Mouse (Mus musculus) neural tube, embryonic 11.5 days (tissue): ENCODE data around the gene Galnt2. TPM values are rescaled to one million over a fixed set of nuclear protein-coding genes. Genes with fewer than 3 reads are reported as not detected.

Source experiments
- ATAC-seq: fragments of 200-750 bp; cut with Nextera tagmentation; 2 replicates; pipeline ENCODE4 v1.8.0; 2017; ENCODE audit warnings: moderate number of reproducible peaks, mild to moderate bottlenecking, moderate TSS enrichment, moderate library complexity; ENCODE audit not compliant: insufficient read depth, low FRiP score, low TSS enrichment
- DNase-seq: peaks from one replicate; pipeline ENCODE4 v3.0.0-alpha.2; 2015; ENCODE audit warnings: low spot score
- H3K27ac ChIP-seq: fragments of 300-500 bp; sonication (generic); 2 replicates; pipeline ENCODE4 v1.5.1; 2014; ENCODE audit warnings: low read depth, mild to moderate bottlenecking, low read length
- H3K27me3 ChIP-seq: fragments of 300-500 bp; sonication (generic); 2 replicates; pipeline ENCODE4 v1.6.1; 2014; ENCODE audit warnings: mild to moderate bottlenecking, low read length, mixed read lengths; ENCODE audit not compliant: control insufficient read depth, insufficient read depth
- H3K36me3 ChIP-seq: fragments of 300-500 bp; sonication (generic); 2 replicates; pipeline ENCODE4 v1.6.1; 2014; ENCODE audit warnings: mild to moderate bottlenecking, low read length, moderate library complexity, mixed read lengths; ENCODE audit not compliant: control insufficient read depth, insufficient read depth
- H3K4me1 ChIP-seq: fragments of 300-500 bp; sonication (generic); 2 replicates; pipeline ENCODE4 v1.6.1; 2014; ENCODE audit warnings: low read length, mixed read lengths; ENCODE audit not compliant: control insufficient read depth, insufficient read depth
- H3K4me2 ChIP-seq: fragments of 300-500 bp; sonication (generic); 2 replicates; pipeline ENCODE4 v1.6.1; 2014; ENCODE audit warnings: low read depth, mild to moderate bottlenecking, moderate library complexity
- H3K4me3 ChIP-seq: fragments of 300-500 bp; sonication (generic); 2 replicates; pipeline ENCODE4 v1.5.1; 2014; ENCODE audit warnings: low read depth, low read length
- H3K9ac ChIP-seq: fragments of 300-500 bp; sonication (generic); 2 replicates; pipeline ENCODE4 v1.6.1; 2014; ENCODE audit warnings: mild to moderate bottlenecking, low read length
- H3K9me3 ChIP-seq: fragments of 300-500 bp; sonication (generic); 2 replicates; pipeline ENCODE4 v1.6.1; 2016; ENCODE audit warnings: low read length; ENCODE audit not compliant: control insufficient read depth
- WGBS: fragments of 180-500 bp; shearing (Covaris S2); extraction: QIAGEN DNeasy Blood & Tissue Kit; methylation state at CpG from one replicate; pipeline ENCODE4 v1.1.7; 2014; 5-methylcytosine and 5-hydroxymethylcytosine counted together
- polyA plus RNA-seq: library from polyadenylated mRNA; unstranded; fragments of >200 nt; fragmentation: Nextera tagmentation; extraction: Ambion mirVana; gene quantifications from 2 replicates; pipeline ENCODE4 v1.2.1, GENCODE M21; 2014

Gene Galnt2
- polyA plus RNA-seq, 1 experiment from 2014 or later = 92.4 TPM

- ATAC-seq (peak; percentile 20), DNase-seq (peak; percentile 37)
- 29% methylated on average over 9 of the region's 9 CpGs for WGBS
- Histone ChIP-seq H3K4me2 (0 out of 2 replicates have a peak overlapping the region, but pooled peaks have one; percentile 2), H3K4me3 (no peak overlapping the region), H3K9ac (peak overlapping the region; percentile 28), H3K9me3 (no peaks in the 10 kb centered on the region), H3K36me3 (no peaks in the 10 kb centered on the region), H3K4me1 (peaks cover 55% of the 10 kb centered on the region), H3K27me3 (no peaks in the 10 kb centered on the region), H3K27ac (peak overlapping the region; percentile 97)
These were observed 53.9 kb downstream of the Galnt2 start for GRCm38 (mm10) chr8:124284984-124285576.

DNA sequence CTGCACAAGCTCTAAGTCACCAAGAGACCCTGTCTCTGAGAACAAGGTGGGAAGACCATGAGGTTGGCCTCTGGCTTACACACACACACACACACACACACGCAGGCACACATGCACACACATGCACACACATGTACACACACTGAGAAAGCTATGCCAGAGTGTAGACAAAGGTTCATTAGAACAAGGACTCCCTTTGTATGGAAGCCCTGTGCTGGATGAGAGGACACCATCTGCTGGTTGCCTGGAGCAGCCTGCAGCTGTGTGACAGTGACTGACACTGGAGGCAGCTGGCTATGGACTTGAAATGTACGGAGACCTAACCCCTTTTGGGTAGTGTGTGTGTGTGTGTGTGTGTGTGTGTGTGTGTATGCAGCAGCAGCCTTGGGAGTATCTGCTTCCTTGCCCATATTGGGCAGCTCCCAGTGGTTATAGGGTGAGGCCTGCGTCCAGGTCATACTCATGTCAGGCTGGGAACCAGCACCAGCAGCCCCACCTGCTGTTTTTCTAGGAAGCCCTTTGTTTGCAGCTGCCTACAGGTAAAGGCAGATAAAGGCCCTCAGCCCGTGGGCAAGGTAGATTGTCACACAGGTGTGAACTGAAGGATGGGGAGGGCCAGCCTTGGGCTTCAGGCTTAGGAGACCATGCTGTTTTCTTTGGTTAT, 55.4 kb downstream of the Galnt2 start:
- peak; percentile 64 for DNase-seq
- H3K27me3 ChIP-seq = no peaks in the 10 kb centered on the region
- no peak for ATAC-seq
- no peak overlapping the region for H3K4me2 ChIP-seq
- H3K4me1 ChIP-seq = peaks cover 53% of the 10 kb centered on the region
- no peaks in the 10 kb centered on the region for H3K9me3 ChIP-seq
- WGBS = 75% methylated on average over 4 of the region's 4 CpGs
- peak overlapping the region; percentile 97 for H3K27ac ChIP-seq
- H3K36me3 ChIP-seq = no peaks in the 10 kb centered on the region
- H3K4me3 ChIP-seq = no peak overlapping the region
- H3K9ac ChIP-seq = 0 out of 2 replicates have a peak overlapping the region, but pooled peaks have one; percentile 26

GRCm38 (mm10) chr8:124288215-124288864, 57.1 kb downstream of the Galnt2 start:
- Histone ChIP-seq H3K36me3 (no peaks in the 10 kb centered on the region), H3K4me2 (no peak overlapping the region), H3K27me3 (no peaks in the 10 kb centered on the region), H3K9ac (no peak overlapping the region), H3K4me3 (no peak overlapping the region), H3K27ac (no peak overlapping the region), H3K9me3 (no peaks in the 10 kb centered on the region), H3K4me1 (peaks cover 35% of the 10 kb centered on the region)
- no peak for DNase-seq
- 84% methylated on average over 4 of the region's 4 CpGs for WGBS
- ATAC-seq = no peak

GRCm38 (mm10) chr8:124289481-124290050, 58.4 kb downstream of the Galnt2 start:
- Histone ChIP-seq H3K27me3 (no peaks in the 10 kb centered on the region), H3K36me3 (no peaks in the 10 kb centered on the region), H3K4me1 (peaks cover 32% of the 10 kb centered on the region), H3K4me3 (no peak overlapping the region), H3K9ac (no peak overlapping the region), H3K4me2 (no peak overlapping the region), H3K9me3 (no peaks in the 10 kb centered on the region), H3K27ac (no peak overlapping the region)
- 92% methylated on average over 5 of the region's 5 CpGs for WGBS
- no peak for DNase-seq
- ATAC-seq = no peak

DNA sequence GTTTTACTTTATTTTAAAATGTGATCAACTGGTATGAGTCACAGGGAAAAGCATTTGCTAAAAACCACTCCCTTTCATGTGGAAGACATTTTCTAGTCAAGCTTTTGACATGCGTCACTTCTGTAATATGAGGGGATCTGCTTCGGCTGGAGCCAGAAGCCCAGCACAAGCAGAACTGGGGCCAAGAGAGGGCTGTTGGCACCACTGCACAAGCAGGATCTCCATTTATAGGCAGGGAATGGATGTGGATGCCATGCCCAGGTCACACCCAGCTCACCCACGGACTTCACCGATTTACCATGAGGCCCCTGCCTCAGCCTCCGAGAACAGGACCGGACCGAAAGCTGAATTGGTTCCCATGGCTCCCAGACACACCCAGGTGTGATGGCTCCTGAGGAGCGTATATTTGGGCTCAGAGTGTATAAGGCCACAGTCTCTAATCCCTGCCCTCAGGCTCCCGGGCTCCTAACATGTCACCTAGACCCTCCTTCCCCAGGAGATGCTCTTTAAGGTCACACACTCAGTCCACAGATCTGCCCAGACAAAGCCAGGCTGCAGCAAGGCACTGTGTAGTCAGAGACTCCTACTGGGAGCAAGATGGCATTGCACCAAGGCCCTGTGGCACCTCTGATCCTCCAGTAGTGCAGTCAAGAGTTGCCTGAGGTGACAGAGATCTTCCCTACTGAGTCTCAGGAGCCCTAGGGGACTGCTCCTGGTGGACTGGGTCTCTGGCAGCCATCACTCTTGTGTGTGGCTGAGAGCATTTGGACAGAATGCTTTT, 59.9 kb downstream of the Galnt2 start:
- Histone ChIP-seq H3K4me2 (no peak overlapping the region), H3K9ac (no peak overlapping the region), H3K9me3 (no peaks in the 10 kb centered on the region), H3K27me3 (no peaks in the 10 kb centered on the region), H3K4me1 (peaks cover 22% of the 10 kb centered on the region), H3K27ac (no peak overlapping the region), H3K4me3 (no peak overlapping the region), H3K36me3 (no peaks in the 10 kb centered on the region)
- WGBS = 92% methylated on average over 9 of the region's 9 CpGs
- ATAC-seq (no peak), DNase-seq (no peak)

DNA sequence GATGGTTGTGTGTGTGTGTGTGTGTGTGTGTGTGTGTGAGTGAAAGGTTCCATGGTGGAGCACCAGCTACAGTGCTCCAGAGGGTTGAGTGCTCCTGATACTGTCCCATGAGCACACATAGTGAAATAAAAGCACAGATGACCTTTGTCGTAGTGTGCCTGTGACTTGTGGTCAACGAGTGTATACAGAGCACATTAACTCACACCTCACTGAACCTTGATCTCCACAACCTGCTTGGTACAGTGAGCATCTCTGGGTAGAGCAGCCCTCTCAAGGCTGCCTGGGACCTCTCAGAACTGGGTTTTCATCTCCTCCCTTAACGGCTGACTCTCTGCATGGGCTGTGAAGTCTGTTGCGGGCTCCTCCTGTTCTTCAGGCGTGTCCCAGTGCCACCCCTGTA, 60.5 kb downstream of the Galnt2 start:
- H3K9me3 ChIP-seq = no peaks in the 10 kb centered on the region
- no peak overlapping the region for H3K27ac ChIP-seq
- WGBS = 91% methylated on average over 5 of the region's 5 CpGs
- peaks cover 17% of the 10 kb centered on the region for H3K4me1 ChIP-seq
- no peak for ATAC-seq
- no peak overlapping the region for H3K4me2 ChIP-seq
- no peaks in the 10 kb centered on the region for H3K27me3 ChIP-seq
- no peak for DNase-seq
- H3K9ac ChIP-seq = no peak overlapping the region
- no peak overlapping the region for H3K4me3 ChIP-seq
- H3K36me3 ChIP-seq = no peaks in the 10 kb centered on the region

DNA sequence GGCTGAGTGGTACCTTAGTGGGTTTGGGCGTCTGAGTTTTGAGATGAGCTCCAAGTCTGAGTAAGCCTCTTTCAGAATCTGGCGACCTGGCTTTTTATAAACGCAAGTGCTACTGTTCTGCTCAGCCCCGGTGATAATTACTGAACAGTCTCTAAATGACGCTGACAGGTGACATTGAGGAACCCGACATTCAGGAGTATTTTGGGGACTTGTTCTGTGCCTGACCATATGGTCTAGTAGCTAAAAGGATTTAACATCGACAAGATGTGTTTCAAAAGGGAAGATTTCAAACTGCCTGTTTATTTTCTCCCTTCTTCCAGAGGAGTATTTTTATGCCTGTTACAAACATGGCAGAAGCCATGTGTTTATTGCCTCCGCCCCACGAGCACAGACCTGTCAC, 61.8 kb downstream of the Galnt2 start:
- Histone ChIP-seq H3K9me3 (no peaks in the 10 kb centered on the region), H3K4me3 (no peak overlapping the region), H3K36me3 (no peaks in the 10 kb centered on the region), H3K4me1 (peaks cover 12% of the 10 kb centered on the region), H3K27ac (no peak overlapping the region), H3K4me2 (no peak overlapping the region), H3K9ac (peak overlapping the region; percentile 29; the same call in 1 of the 2 replicates), H3K27me3 (no peaks in the 10 kb centered on the region)
- WGBS = 89% methylated on average over 9 of the region's 9 CpGs
- ATAC-seq (no peak), DNase-seq (no peak)

DNA sequence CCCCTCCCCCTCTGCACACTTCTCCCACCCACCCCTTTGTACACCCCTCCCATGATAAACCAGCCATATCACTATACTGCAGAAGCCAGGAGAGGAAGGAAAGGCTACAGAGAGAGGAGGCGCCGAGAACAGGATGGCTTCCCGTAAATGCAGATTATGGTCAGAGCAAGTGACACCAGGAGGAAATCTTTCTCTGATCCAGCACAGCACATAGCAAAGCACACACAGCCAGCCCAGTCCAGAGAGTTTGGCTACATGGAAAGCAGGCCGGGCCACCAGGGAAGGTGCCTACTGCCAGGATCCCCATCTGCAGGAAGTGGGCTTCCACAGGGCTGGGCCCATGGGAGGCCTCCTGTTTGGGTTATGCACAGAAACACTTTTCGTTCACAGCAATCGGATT, 63.2 kb downstream of the Galnt2 start:
- Histone ChIP-seq H3K27ac (0 out of 2 replicates have a peak overlapping the region, but pooled peaks have one; percentile 27), H3K4me3 (no peak overlapping the region), H3K4me1 (peaks cover 12% of the 10 kb centered on the region), H3K4me2 (no peak overlapping the region), H3K27me3 (no peaks in the 10 kb centered on the region), H3K9ac (no peak overlapping the region), H3K9me3 (no peaks in the 10 kb centered on the region), H3K36me3 (no peaks in the 10 kb centered on the region)
- ATAC-seq (no peak), DNase-seq (peak; percentile 47)
- WGBS = 58% methylated on average over 6 of the region's 6 CpGs
